ENCODE assay signal across 11 mouse cellular contexts in genomic region chr11:100722493-100723028, GRCm38 (mm10). TPM values are rescaled to one million over a fixed set of nuclear protein-coding genes. Genes with fewer than 3 reads are reported as not detected.
DNase-seq lines count a peak whose midpoint lies in the region; ATAC-seq and TF ChIP-seq lines count a peak whose summit lies in the region.
"Had no signal": no experiment of that assay in that cellular context is flagged by ENCODE, and none has a peak within 500 bp of the region (broad histone marks: within the 10 kb centered on the region; RNA-seq: fewer than 3 reads in every experiment).

No protein-coding gene starts in this region.

- 52% methylated on average over 2 of the region's 2 CpGs for WGBS in heart, embryonic 11.5 days (ENCODE audit: insufficient replicate concordance)
- 72% methylated on average over 2 of the region's 2 CpGs for WGBS in midbrain, postnatal 0 days
- WGBS in midbrain, embryonic 13.5 days: 68% methylated on average over 2 of the region's 2 CpGs
- 23% methylated on average over 2 of the region's 2 CpGs for WGBS in intestine, postnatal 0 days
- WGBS in macrophage (ENCODE audit: missing documents): 47% methylated on average over 2 of the region's 2 CpGs

- no peak for ATAC-seq in heart, embryonic 11.5 days (replicated peaks; ENCODE audit: insufficient number of reproducible peaks, low FRiP score, low TSS enrichment)
- ATAC-seq in midbrain, postnatal 0 days (ENCODE audit: low FRiP score): no peak
- ATAC-seq in midbrain, embryonic 13.5 days: no peak
- peak; percentile 36 for ATAC-seq in intestine, postnatal 0 days
- ATAC-seq: activated CD4-positive, CD25-positive, alpha-beta regulatory T cell, adult 4 months; CD4-positive, CD25-positive, alpha-beta regulatory T cell, adult 4 months had no signal

- H3K36me3 ChIP-seq in heart, embryonic 11.5 days (ENCODE audit: control insufficient read depth, insufficient read depth, low read length): peaks cover 7% of the 10 kb centered on the region
- peaks cover 14% of the 10 kb centered on the region for H3K36me3 ChIP-seq in midbrain, postnatal 0 days (ENCODE audit: insufficient read depth, low read length)
- H3K36me3 ChIP-seq in midbrain, embryonic 13.5 days: peaks cover 27% of the 10 kb centered on the region
- H3K36me3 ChIP-seq in intestine, postnatal 0 days (ENCODE audit: control insufficient read depth, insufficient read depth): peaks cover 24% of the 10 kb centered on the region
- peaks cover 9% of the 10 kb centered on the region for H3K36me3 ChIP-seq in macrophage (ENCODE audit: inconsistent target)

- H3K27ac ChIP-seq in heart, embryonic 11.5 days (ENCODE audit: low read depth, low read length): peak overlapping the region; percentile 86
- H3K27ac ChIP-seq in midbrain, postnatal 0 days (ENCODE audit: low read depth, low read length): peak overlapping the region; percentile 59; the same call in 1 of the 2 replicates
- no peak overlapping the region for H3K27ac ChIP-seq in midbrain, embryonic 13.5 days
- peak overlapping the region; percentile 80 for H3K27ac ChIP-seq in intestine, postnatal 0 days (ENCODE audit: low read depth, low read length)
- H3K27ac ChIP-seq in macrophage: peak overlapping the region; percentile 94

- no peak overlapping the region for H3K4me3 ChIP-seq in heart, embryonic 11.5 days (ENCODE audit: low read depth, low read length)
- no peak overlapping the region for H3K4me3 ChIP-seq in midbrain, postnatal 0 days (ENCODE audit: low read depth, low read length)
- no peak overlapping the region for H3K4me3 ChIP-seq in midbrain, embryonic 13.5 days (replicated peaks)
- no peak overlapping the region for H3K4me3 ChIP-seq in intestine, postnatal 0 days (ENCODE audit: low read depth, low read length)
- H3K4me3 ChIP-seq in macrophage (ENCODE audit: inconsistent target): no peak overlapping the region

- peaks cover 45% of the 10 kb centered on the region for H3K4me1 ChIP-seq in heart, embryonic 11.5 days (ENCODE audit: control insufficient read depth, insufficient read depth, low read length)
- no peaks in the 10 kb centered on the region for H3K4me1 ChIP-seq in midbrain, postnatal 0 days (ENCODE audit: insufficient read depth, low read length)
- peaks cover 26% of the 10 kb centered on the region for H3K4me1 ChIP-seq in midbrain, embryonic 13.5 days (replicated peaks)
- H3K4me1 ChIP-seq in intestine, postnatal 0 days (replicated peaks; ENCODE audit: control insufficient read depth, insufficient read depth, low read length): peaks cover 22% of the 10 kb centered on the region

- H3K27me3 ChIP-seq in heart, embryonic 11.5 days (ENCODE audit: control insufficient read depth, insufficient read depth, low read length): no peaks in the 10 kb centered on the region
- no peaks in the 10 kb centered on the region for H3K27me3 ChIP-seq in midbrain, postnatal 0 days (ENCODE audit: insufficient read depth, low read length)
- no peaks in the 10 kb centered on the region for H3K27me3 ChIP-seq in midbrain, embryonic 13.5 days
- no peaks in the 10 kb centered on the region for H3K27me3 ChIP-seq in intestine, postnatal 0 days (replicated peaks; ENCODE audit: control insufficient read depth, insufficient read depth, low read length)

- H3K79me2 ChIP-seq in macrophage (ENCODE audit: inconsistent target): peaks cover 96% of the 10 kb centered on the region

- H3K4me2 ChIP-seq in heart, embryonic 11.5 days: peak overlapping the region; percentile 16; the same call in 1 of the 2 replicates
- H3K4me2 ChIP-seq in midbrain, postnatal 0 days (ENCODE audit: low read depth, low read length, poor library complexity, severe bottlenecking): no peak overlapping the region
- H3K4me2 ChIP-seq in midbrain, embryonic 13.5 days (replicated peaks): no peak overlapping the region
- no peak overlapping the region for H3K4me2 ChIP-seq in intestine, postnatal 0 days (replicated peaks; ENCODE audit: low read depth)

- no peaks in the 10 kb centered on the region for H3K9me3 ChIP-seq in heart, embryonic 11.5 days (replicated peaks; ENCODE audit: control insufficient read depth, low read length)
- no peaks in the 10 kb centered on the region for H3K9me3 ChIP-seq in midbrain, postnatal 0 days (ENCODE audit: low read length)
- no peaks in the 10 kb centered on the region for H3K9me3 ChIP-seq in midbrain, embryonic 13.5 days
- no peaks in the 10 kb centered on the region for H3K9me3 ChIP-seq in intestine, postnatal 0 days (ENCODE audit: control insufficient read depth)

- 0 out of 2 replicates have a peak overlapping the region, but pooled peaks have one; percentile 46 for H3K9ac ChIP-seq in heart, embryonic 11.5 days (ENCODE audit: low read depth, low read length)
- H3K9ac ChIP-seq in midbrain, postnatal 0 days (replicated peaks; ENCODE audit: low read length, poor library complexity, severe bottlenecking): no peak overlapping the region
- no peak overlapping the region for H3K9ac ChIP-seq in midbrain, embryonic 13.5 days (replicated peaks)
- H3K9ac ChIP-seq in intestine, postnatal 0 days (ENCODE audit: low read depth, low read length): no peak overlapping the region

- DNase-seq in heart, adult 8-10 months (ENCODE audit: low spot score): no peak
- no peak for DNase-seq in midbrain, postnatal 0 days (ENCODE audit: low spot score)
- DNase-seq in layer of hippocampus, adult 11-12 months (ENCODE audit: low spot score): no peak
- no peak for DNase-seq in urinary bladder, postnatal 14 days (ENCODE audit: low spot score)

- no peak for TF ChIP-seq CTCF in midbrain, postnatal 0 days (IDR thresholded peaks at IDR 0.05)
- no peak for TF ChIP-seq CTCF in intestine, postnatal 0 days (IDR thresholded peaks at IDR 0.05; ENCODE audit: low read depth)

RNA-seq across cellular contexts. Expression of gene Hspb9, which starts 8.9 kb away (rescaled TPM):
- 0.37 TPM in 1 of 2 replicates, not detected in the other for polyA plus RNA-seq in heart, embryonic 11.5 days (2014; fragmentation: Nextera tagmentation; extraction: Ambion mirVana)
- total RNA-seq in heart, adult 8-10 months (2022): under 1 TPM in 1 of 4 experiments, not detected in 3; 0.37 TPM
- total RNA-seq in midbrain, postnatal 0 days (2014; rRNA removed): not detected in 2 replicates
- not detected in 2 replicates for polyA plus RNA-seq in midbrain, postnatal 0 days (2015; fragmentation: Nextera tagmentation; extraction: Ambion mirVana)
- 0.26 TPM in 1 of 2 replicates, not detected in the other for polyA plus RNA-seq in midbrain, embryonic 13.5 days (2015; fragmentation: Nextera tagmentation; extraction: Ambion mirVana)
- 0.44 and 0.65 TPM in 2 replicates for polyA plus RNA-seq in intestine, postnatal 0 days (2015; fragmentation: Nextera tagmentation; extraction: Ambion mirVana)
- 1 to 10 TPM in 6 of 26 experiments, not detected in 20; 1.5 to 3.3 (median 1.7) TPM for total RNA-seq in macrophage (2018; cell fraction: chromatin; rRNA removed)
- total RNA-seq in macrophage (2018; cell fraction: cytosol; rRNA removed): under 1 TPM in 10 of 26 experiments, not detected in 16; 0.25 to 0.92 (median 0.34) TPM
- 1 to 10 TPM in 8 of 26 experiments, under 1 TPM in 1, not detected in 17; 0.99 to 5.3 (median 3.1) TPM for total RNA-seq in macrophage (2018; cell fraction: nucleus; rRNA removed)
- polyA plus RNA-seq in macrophage (2018): not detected in 3 replicates
- total RNA-seq: left cerebral cortex, postnatal 25 days had no signal

RNA-seq across cellular contexts. Expression of gene Kat2a, which starts 10.3 kb away (rescaled TPM):
- polyA plus RNA-seq in heart, embryonic 11.5 days (2014; fragmentation: Nextera tagmentation; extraction: Ambion mirVana): 36.7 and 37.9 TPM in 2 replicates
- total RNA-seq in heart, adult 8-10 months (2022): 10 to 100 TPM; 12.3 to 14.0 (median 13.1) TPM
- 62.8 and 75.6 TPM in 2 replicates for total RNA-seq in midbrain, postnatal 0 days (2014; rRNA removed)
- 69.9 and 70.0 TPM in 2 replicates for polyA plus RNA-seq in midbrain, postnatal 0 days (2015; fragmentation: Nextera tagmentation; extraction: Ambion mirVana)
- 44.5 and 47.7 TPM in 2 replicates for polyA plus RNA-seq in midbrain, embryonic 13.5 days (2015; fragmentation: Nextera tagmentation; extraction: Ambion mirVana)
- polyA plus RNA-seq in intestine, postnatal 0 days (2015; fragmentation: Nextera tagmentation; extraction: Ambion mirVana): 11.8 and 12.3 TPM in 2 replicates
- 10 to 100 TPM; 35.6 to 91.5 (median 59.1) TPM for total RNA-seq in macrophage (2018; cell fraction: chromatin; rRNA removed)
- total RNA-seq in macrophage (2018; cell fraction: cytosol; rRNA removed): 10 to 100 TPM; 11.8 to 23.7 (median 19.2) TPM
- 10 to 100 TPM; 16.9 to 85.9 (median 40.5) TPM for total RNA-seq in macrophage (2018; cell fraction: nucleus; rRNA removed)
- polyA plus RNA-seq in macrophage (2018): 22.4 to 41.0 TPM (median 23.3 TPM) in 3 replicates

RNA-seq across cellular contexts. Expression of gene Rab5c, which starts 15.5 kb away (rescaled TPM):
- polyA plus RNA-seq in heart, embryonic 11.5 days (2014; fragmentation: Nextera tagmentation; extraction: Ambion mirVana): 30.8 and 41.1 TPM in 2 replicates
- total RNA-seq in heart, adult 8-10 months (2022): 10 to 100 TPM; 47.1 to 62.6 (median 51.0) TPM
- total RNA-seq in midbrain, postnatal 0 days (2014; rRNA removed): 218 and 250 TPM in 2 replicates
- 33.8 and 34.4 TPM in 2 replicates for polyA plus RNA-seq in midbrain, postnatal 0 days (2015; fragmentation: Nextera tagmentation; extraction: Ambion mirVana)
- polyA plus RNA-seq in midbrain, embryonic 13.5 days (2015; fragmentation: Nextera tagmentation; extraction: Ambion mirVana): 27.4 and 29.5 TPM in 2 replicates
- polyA plus RNA-seq in intestine, postnatal 0 days (2015; fragmentation: Nextera tagmentation; extraction: Ambion mirVana): 62.2 and 62.7 TPM in 2 replicates
- total RNA-seq in macrophage (2018; cell fraction: chromatin; rRNA removed): 100 to 1,000 TPM in 1 of 26 experiments, 10 to 100 TPM in 25; 39.2 to 102 (median 64.6) TPM
- 100 to 1,000 TPM; 286 to 464 (median 359) TPM for total RNA-seq in macrophage (2018; cell fraction: cytosol; rRNA removed)
- total RNA-seq in macrophage (2018; cell fraction: nucleus; rRNA removed): 100 to 1,000 TPM in 24 of 26 experiments, 10 to 100 TPM in 2; 81.7 to 239 (median 158) TPM
- polyA plus RNA-seq in macrophage (2018): 348 to 578 TPM (median 378 TPM) in 3 replicates

RNA-seq across cellular contexts. Expression of gene Dhx58, which starts 18.5 kb away (rescaled TPM):
- 0.65 and 1.3 TPM in 2 replicates for polyA plus RNA-seq in heart, embryonic 11.5 days (2014; fragmentation: Nextera tagmentation; extraction: Ambion mirVana)
- total RNA-seq in heart, adult 8-10 months (2022): 1 to 10 TPM in 1 of 4 experiments, under 1 TPM in 3; 0.38 to 1.1 (median 0.78) TPM
- 2.4 and 3.8 TPM in 2 replicates for total RNA-seq in midbrain, postnatal 0 days (2014; rRNA removed)
- 1.8 and 2.2 TPM in 2 replicates for polyA plus RNA-seq in midbrain, postnatal 0 days (2015; fragmentation: Nextera tagmentation; extraction: Ambion mirVana)
- 2.5 and 2.6 TPM in 2 replicates for polyA plus RNA-seq in midbrain, embryonic 13.5 days (2015; fragmentation: Nextera tagmentation; extraction: Ambion mirVana)
- polyA plus RNA-seq in intestine, postnatal 0 days (2015; fragmentation: Nextera tagmentation; extraction: Ambion mirVana): 9.8 and 10.0 TPM in 2 replicates
- total RNA-seq in macrophage (2018; cell fraction: chromatin; rRNA removed): 100 to 1,000 TPM; 134 to 515 (median 340) TPM
- total RNA-seq in macrophage (2018; cell fraction: cytosol; rRNA removed): 100 to 1,000 TPM in 13 of 26 experiments, 10 to 100 TPM in 13; 58.7 to 198 (median 123) TPM
- 100 to 1,000 TPM; 150 to 535 (median 277) TPM for total RNA-seq in macrophage (2018; cell fraction: nucleus; rRNA removed)
- 42.8 to 129 TPM (median 87.0 TPM) in 3 replicates for polyA plus RNA-seq in macrophage (2018)

RNA-seq across cellular contexts. Expression of gene Zfp385c, which starts 30.3 kb away (rescaled TPM):
- 0.14 and 0.25 TPM in 2 replicates for polyA plus RNA-seq in heart, embryonic 11.5 days (2014; fragmentation: Nextera tagmentation; extraction: Ambion mirVana)
- under 1 TPM; 0.09 to 0.53 (median 0.28) TPM for total RNA-seq in heart, adult 8-10 months (2022)
- 0.66 and 2.5 TPM in 2 replicates for total RNA-seq in midbrain, postnatal 0 days (2014; rRNA removed)
- polyA plus RNA-seq in midbrain, postnatal 0 days (2015; fragmentation: Nextera tagmentation; extraction: Ambion mirVana): 0.53 and 0.98 TPM in 2 replicates
- polyA plus RNA-seq in midbrain, embryonic 13.5 days (2015; fragmentation: Nextera tagmentation; extraction: Ambion mirVana): 0.45 and 0.70 TPM in 2 replicates
- 0.09 and 0.20 TPM in 2 replicates for polyA plus RNA-seq in intestine, postnatal 0 days (2015; fragmentation: Nextera tagmentation; extraction: Ambion mirVana)
- 1 to 10 TPM in 3 of 26 experiments, under 1 TPM in 2, not detected in 21; 0.49 to 3.0 (median 1.0) TPM for total RNA-seq in macrophage (2018; cell fraction: chromatin; rRNA removed)
- total RNA-seq in macrophage (2018; cell fraction: cytosol; rRNA removed): 1 to 10 TPM in 10 of 26 experiments, under 1 TPM in 16; 0.26 to 2.0 (median 0.87) TPM
- 1 to 10 TPM in 7 of 26 experiments, under 1 TPM in 9, not detected in 10; 0.17 to 2.5 (median 0.95) TPM for total RNA-seq in macrophage (2018; cell fraction: nucleus; rRNA removed)
- polyA plus RNA-seq in macrophage (2018): 0.14 to 1.2 TPM (median 0.57 TPM) in 3 replicates
